Mouse (Mus musculus) heart, embryonic 13.5 days (tissue): ENCODE measurements around the gene Taldo1. TPM values are rescaled to one million over a fixed set of nuclear protein-coding genes. Genes with fewer than 3 reads are reported as not detected.

Experiments
- ATAC-seq: fragments of 200-750 bp; cut with Nextera tagmentation; 2 replicates; pipeline ENCODE4 v1.8.0; 2017; ENCODE audit warnings: moderate TSS enrichment; ENCODE audit not compliant: insufficient number of reproducible peaks, low FRiP score, low TSS enrichment; ENCODE audit errors: extremely low read depth
- H3K27ac ChIP-seq: fragments of 300-500 bp; sonication (generic); replicated peaks from 2 replicates; pipeline ENCODE4 v1.5.1; 2015; ENCODE audit warnings: moderate library complexity, mild to moderate bottlenecking, inconsistent platforms
- H3K27me3 ChIP-seq: fragments of 300-500 bp; sonication (generic); replicated peaks from 2 replicates; pipeline ENCODE4 v1.6.1; 2015; ENCODE audit warnings: mild to moderate bottlenecking, inconsistent platforms
- H3K36me3 ChIP-seq: fragments of 300-500 bp; sonication (generic); 2 replicates; pipeline ENCODE4 v1.6.1; 2015; ENCODE audit warnings: mild to moderate bottlenecking, inconsistent platforms
- H3K4me1 ChIP-seq: fragments of 300-500 bp; sonication (generic); 2 replicates; pipeline ENCODE4 v1.6.1; 2015; ENCODE audit warnings: inconsistent platforms
- H3K4me2 ChIP-seq: fragments of 300-500 bp; sonication (generic); 2 replicates; pipeline ENCODE4 v1.6.1; 2015; ENCODE audit warnings: inconsistent platforms, mild to moderate bottlenecking, moderate library complexity
- H3K4me3 ChIP-seq: fragments of 300-500 bp; sonication (generic); 2 replicates; pipeline ENCODE4 v1.5.1; 2015; ENCODE audit warnings: moderate library complexity, mild to moderate bottlenecking, inconsistent platforms
- H3K9ac ChIP-seq: fragments of 300-500 bp; sonication (generic); 2 replicates; pipeline ENCODE4 v1.6.1; 2015; ENCODE audit warnings: inconsistent platforms, mild to moderate bottlenecking, moderate library complexity
- H3K9me3 ChIP-seq: fragments of 300-500 bp; sonication (generic); 2 replicates; pipeline ENCODE4 v1.6.1; 2016; ENCODE audit warnings: inconsistent platforms
- WGBS: fragments of 180-500 bp; shearing (Covaris S2); methylation state at CpG from one replicate; pipeline ENCODE4 v1.1.7; 2015; ENCODE audit warnings: mixed read lengths; 5-methylcytosine and 5-hydroxymethylcytosine counted together
- polyA plus RNA-seq: library from polyadenylated mRNA; unstranded; fragments of >200 nt; fragmentation: Nextera tagmentation; extraction: Ambion mirVana; gene quantifications from 2 replicates; pipeline ENCODE4 v1.2.1, GENCODE M21; 2015

The Taldo1 gene
- polyA plus RNA-seq, 1 experiment from 2014 or later, result 250 TPM

DNA sequence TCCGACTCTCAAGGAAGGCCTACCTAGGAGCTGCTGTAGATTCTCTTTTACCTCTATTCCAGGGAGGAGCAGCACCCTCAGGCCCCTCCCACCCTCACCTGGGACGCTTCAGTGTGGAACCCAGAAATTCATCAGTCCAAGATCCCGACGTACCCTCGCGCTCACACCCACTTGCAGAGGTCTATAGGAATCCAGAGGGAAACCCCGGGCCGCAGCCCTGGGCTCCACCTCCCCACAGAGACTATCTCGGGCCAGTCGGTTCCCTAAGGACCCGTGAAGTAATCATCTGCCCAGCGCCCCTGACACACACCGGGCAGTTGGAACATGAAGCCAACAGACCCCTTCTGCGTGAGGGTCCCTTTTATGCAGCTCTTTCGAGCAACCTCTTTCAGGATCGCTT is 21.3 kb downstream of the Taldo1 start:
- peak overlapping the region; percentile 64 for H3K4me3 ChIP-seq
- 3% methylated on average over 16 of the region's 16 CpGs for WGBS
- H3K4me2 ChIP-seq, result peak overlapping the region; percentile 86
- peaks cover 28% of the 10 kb centered on the region for H3K36me3 ChIP-seq
- no peaks in the 10 kb centered on the region for H3K9me3 ChIP-seq
- H3K4me1 ChIP-seq, result peaks cover 18% of the 10 kb centered on the region
- H3K27me3 ChIP-seq, result no peaks in the 10 kb centered on the region
- H3K9ac ChIP-seq, result peak overlapping the region; percentile 93
- no peak for ATAC-seq
- H3K27ac ChIP-seq, result peak overlapping the region; percentile 72

DNA sequence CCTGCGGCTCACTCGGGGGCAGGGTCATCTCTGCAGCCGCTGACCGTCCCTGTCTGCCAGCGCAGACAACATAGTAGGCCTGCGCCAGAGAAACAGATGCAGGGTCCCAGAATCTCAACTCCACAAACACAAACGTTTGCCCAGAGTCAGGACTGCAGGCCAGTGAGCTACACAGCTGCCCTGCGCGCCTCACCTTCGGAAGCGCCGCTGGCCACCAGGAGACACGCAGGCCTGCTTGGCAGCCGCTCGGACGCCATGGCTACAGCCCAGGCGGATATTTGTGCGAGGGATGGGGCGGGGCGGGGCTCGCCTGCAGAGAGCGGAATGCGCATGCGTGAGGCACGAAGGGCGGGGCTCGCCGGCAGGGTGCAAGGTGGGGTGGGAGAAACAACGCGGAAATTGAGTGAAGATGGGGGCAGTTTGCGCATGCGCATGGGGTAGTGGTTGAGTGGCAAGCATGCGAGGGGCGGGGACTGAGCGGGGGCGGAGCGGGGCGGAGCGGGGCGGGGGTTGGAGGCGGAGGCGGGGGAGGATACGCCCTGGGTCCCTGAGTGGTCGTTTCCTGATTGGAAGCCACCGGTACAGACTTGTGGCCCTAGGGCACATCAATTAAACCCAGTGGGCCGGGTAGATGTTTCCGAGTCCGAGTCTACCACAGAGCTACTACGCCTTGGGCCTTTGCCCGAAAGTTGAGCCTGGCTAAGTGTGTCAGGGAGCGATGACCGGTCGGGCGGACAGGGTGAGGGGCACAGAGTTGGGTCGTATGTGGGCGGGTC is 22.0 kb downstream of the Taldo1 start, which contains the start of gene Gatd1:
TSS of gene Gatd1 (minus strand) at position 328 of the 776 bp plus-strand sequence.
- peaks cover 17% of the 10 kb centered on the region for H3K4me1 ChIP-seq
- peak; percentile 92 for ATAC-seq
- H3K4me3 ChIP-seq, result peak within 1 kb of the TSS; percentile 64
- peak within 1 kb of the TSS; percentile 93 for H3K9ac ChIP-seq
- no peaks in the 10 kb centered on the region for H3K9me3 ChIP-seq
- H3K4me2 ChIP-seq, result peak within 1 kb of the TSS; percentile 86
- H3K27me3 ChIP-seq, result no peaks in the 10 kb centered on the region
- peak within 1 kb of the TSS; percentile 78 for H3K27ac ChIP-seq
- H3K36me3 ChIP-seq, result peaks cover 24% of the 10 kb centered on the region
- WGBS, result 1% methylated on average over 56 of the region's 56 CpGs

DNA sequence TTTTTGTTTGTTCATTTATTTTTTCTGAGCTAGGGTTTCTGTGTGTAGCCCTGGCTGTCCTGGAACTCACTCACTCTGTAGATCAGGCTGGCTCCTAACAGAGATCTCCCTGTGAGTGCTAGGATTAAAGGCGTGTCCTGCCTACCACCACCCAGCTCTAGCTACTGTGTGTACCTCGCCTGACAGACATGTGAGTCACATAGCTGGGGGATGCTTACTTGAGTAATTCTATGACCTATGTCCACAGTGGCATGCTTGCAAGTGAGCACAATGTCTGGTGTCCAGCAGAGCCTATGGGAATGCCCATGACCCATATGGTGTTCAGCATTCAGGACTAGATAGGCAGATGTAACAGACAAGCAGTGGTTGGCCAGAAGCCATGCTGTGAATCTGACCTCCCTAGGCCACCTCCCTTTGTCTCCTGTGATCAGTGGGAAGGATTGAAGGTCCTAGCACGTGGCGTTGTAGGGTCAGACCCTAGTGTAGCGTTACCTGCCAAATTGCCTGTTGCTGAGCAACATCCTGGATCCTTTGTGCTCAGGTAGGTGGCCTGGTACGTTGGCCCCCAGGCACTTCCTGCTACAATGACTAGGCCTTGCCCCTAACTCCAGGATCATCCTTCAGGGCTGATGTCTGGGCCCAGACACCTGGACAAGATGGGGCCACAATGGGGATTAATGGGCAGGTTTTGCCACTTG is 24.3 kb downstream of the Taldo1 start:
- 77% methylated on average over 6 of the region's 6 CpGs for WGBS
- Histone ChIP-seq H3K9me3 (no peaks in the 10 kb centered on the region), H3K4me3 (no peak overlapping the region), H3K4me2 (no peak overlapping the region), H3K9ac (no peak overlapping the region), H3K36me3 (0 out of 2 replicates have a peak, but pooled peaks cover 3% of the 10 kb centered on the region), H3K27me3 (no peaks in the 10 kb centered on the region), H3K27ac (no peak overlapping the region), H3K4me1 (peaks cover 15% of the 10 kb centered on the region)
- no peak for ATAC-seq

GRCm38 (mm10) chr7:141417731-141418681 is 26.0 kb downstream of the Taldo1 start:
- Histone ChIP-seq H3K9ac (no peak overlapping the region), H3K4me2 (no peak overlapping the region), H3K27me3 (no peaks in the 10 kb centered on the region), H3K36me3 (no peaks in the 10 kb centered on the region), H3K4me1 (peaks cover 11% of the 10 kb centered on the region), H3K4me3 (no peak overlapping the region), H3K9me3 (no peaks in the 10 kb centered on the region), H3K27ac (no peak overlapping the region)
- WGBS, result 61% methylated on average over 8 of the region's 8 CpGs
- no peak for ATAC-seq

GRCm38 (mm10) chr7:141418970-141419369 is 27.0 kb downstream of the Taldo1 start:
- H3K36me3 ChIP-seq, result no peaks in the 10 kb centered on the region
- no peak overlapping the region for H3K4me3 ChIP-seq
- H3K4me1 ChIP-seq, result peaks cover 6% of the 10 kb centered on the region
- WGBS, result 65% methylated on average over 7 of the region's 7 CpGs
- no peaks in the 10 kb centered on the region for H3K9me3 ChIP-seq
- ATAC-seq, result no peak
- no peak overlapping the region for H3K4me2 ChIP-seq
- no peaks in the 10 kb centered on the region for H3K27me3 ChIP-seq
- no peak overlapping the region for H3K27ac ChIP-seq
- no peak overlapping the region for H3K9ac ChIP-seq

DNA sequence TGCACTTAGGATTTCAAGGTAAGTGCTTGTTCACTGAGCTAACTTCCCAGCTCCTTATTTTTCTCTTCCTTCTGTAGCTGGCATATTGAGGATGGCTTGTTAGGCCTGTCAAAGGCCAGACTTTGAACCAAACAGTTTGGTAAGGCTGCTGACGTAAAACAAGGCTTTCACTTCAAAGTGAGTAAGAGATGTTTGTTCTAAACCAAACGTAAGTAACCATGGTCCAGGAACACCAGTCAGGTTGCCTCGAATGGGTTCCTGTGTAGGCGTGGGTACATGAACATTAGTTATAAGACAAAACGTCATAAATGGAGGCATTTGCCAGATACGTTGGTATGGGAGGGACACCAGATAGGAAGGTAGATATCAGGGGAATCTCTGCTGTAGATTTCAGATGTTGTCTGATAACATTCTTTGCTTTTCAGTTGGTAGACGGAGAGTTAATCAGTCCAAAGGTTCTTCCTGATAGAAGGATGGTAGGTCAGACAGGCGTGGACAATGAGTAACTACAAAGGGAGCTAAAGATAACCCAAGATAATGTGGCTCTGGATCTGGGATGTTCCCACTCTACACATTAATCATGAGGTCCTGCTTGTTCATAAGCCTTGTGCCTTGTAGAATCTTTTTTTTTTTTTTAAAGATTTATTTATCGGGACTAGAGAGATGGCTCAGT is 28.2 kb downstream of the Taldo1 start:
- WGBS, result 68% methylated on average over 9 of the region's 9 CpGs
- no peak for ATAC-seq
- H3K9ac ChIP-seq, result no peak overlapping the region

DNA sequence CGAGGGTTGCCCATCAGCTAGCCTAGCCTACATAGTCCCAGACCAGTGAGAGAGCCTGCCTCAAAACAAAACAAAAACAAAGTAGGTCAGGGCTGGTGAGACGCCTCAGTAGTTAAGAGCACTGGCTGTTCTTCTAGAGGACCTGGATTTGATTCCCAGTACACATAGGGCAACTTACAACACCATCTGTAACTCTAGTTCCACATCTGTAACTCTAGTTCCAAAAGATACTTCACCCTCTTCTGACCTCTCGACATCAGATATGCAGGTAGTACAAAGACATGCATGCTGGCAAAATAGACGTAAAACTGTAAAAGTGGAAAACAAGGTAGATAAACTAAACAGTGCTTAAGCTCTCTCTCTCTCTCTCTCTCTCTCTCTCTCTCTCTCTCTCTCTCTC is 31.8 kb downstream of the Taldo1 start:
- Histone ChIP-seq H3K4me2 (no peak overlapping the region), H3K4me1 (peaks cover 9% of the 10 kb centered on the region), H3K36me3 (no peaks in the 10 kb centered on the region), H3K9ac (no peak overlapping the region), H3K9me3 (no peaks in the 10 kb centered on the region), H3K27ac (no peak overlapping the region), H3K4me3 (no peak overlapping the region), H3K27me3 (0 out of 2 replicates have a peak, but pooled peaks cover 5% of the 10 kb centered on the region)
- 56% methylated on average over 4 of the region's 4 CpGs for WGBS
- no peak for ATAC-seq

More for the DNA sequence above, 28.2 kb downstream of the Taldo1 start:
- no peaks in the 10 kb centered on the region for H3K36me3 ChIP-seq
- no peaks in the 10 kb centered on the region for H3K9me3 ChIP-seq
- no peaks in the 10 kb centered on the region for H3K27me3 ChIP-seq
- no peak overlapping the region for H3K4me2 ChIP-seq
- H3K4me1 ChIP-seq, result no peaks in the 10 kb centered on the region
- H3K27ac ChIP-seq, result no peak overlapping the region
- no peak overlapping the region for H3K4me3 ChIP-seq

- ATAC-seq, result no peak
- 72% methylated on average over 12 of the region's 12 CpGs for WGBS
These were observed 35.1 kb downstream of the Taldo1 start for GRCm38 (mm10) chr7:141426948-141427730.

GRCm38 (mm10) chr7:141428701-141429100 is 36.7 kb downstream of the Taldo1 start:
- Histone ChIP-seq H3K27ac (no peak overlapping the region), H3K4me2 (peak overlapping the region; percentile 63), H3K9ac (no peak overlapping the region), H3K9me3 (no peaks in the 10 kb centered on the region), H3K27me3 (0 out of 2 replicates have a peak, but pooled peaks cover 5% of the 10 kb centered on the region), H3K4me1 (peaks cover 29% of the 10 kb centered on the region), H3K36me3 (peaks cover 36% of the 10 kb centered on the region), H3K4me3 (peak overlapping the region; percentile 42)
- ATAC-seq, result no peak
- 46% methylated on average over 5 of the region's 5 CpGs for WGBS

More at GRCm38 (mm10) chr7:141426948-141427730, 35.1 kb downstream of the Taldo1 start:
- Histone ChIP-seq H3K4me3 (no peak overlapping the region), H3K27me3 (0 out of 2 replicates have a peak, but pooled peaks cover 5% of the 10 kb centered on the region), H3K9me3 (no peaks in the 10 kb centered on the region), H3K27ac (no peak overlapping the region), H3K9ac (no peak overlapping the region), H3K36me3 (peaks cover 20% of the 10 kb centered on the region), H3K4me2 (no peak overlapping the region), H3K4me1 (peaks cover 27% of the 10 kb centered on the region)

GRCm38 (mm10) chr7:141429310-141429709 is 37.3 kb downstream of the Taldo1 start, which contains the start of gene Cend1:
TSS of gene Cend1 (minus strand) at chr7:141429491.
- Histone ChIP-seq H3K4me3 (peak within 1 kb of the TSS; percentile 42), H3K9ac (peak within 1 kb of the TSS; percentile 12), H3K9me3 (no peaks in the 10 kb centered on the region), H3K4me2 (peak within 1 kb of the TSS; percentile 63), H3K27me3 (0 out of 2 replicates have a peak, but pooled peaks cover 5% of the 10 kb centered on the region), H3K4me1 (peaks cover 35% of the 10 kb centered on the region), H3K27ac (peak within 1 kb of the TSS; percentile 44), H3K36me3 (peaks cover 37% of the 10 kb centered on the region)
- 3% methylated on average over 19 of the region's 19 CpGs for WGBS
- no peak for ATAC-seq
